Mouse (Mus musculus) adrenal gland, adult (tissue): ENCODE data around the gene Plcb1.

Experiments used
- DNase-seq, 2 experiments: peaks; one replicate each; pipeline ENCODE4 v3.0.0; 2022 to 2023; ENCODE audit warnings: low spot score in 1 of 2; ENCODE audit not compliant: inconsistent age in 2 of 2

The Plcb1 gene

GRCm38 (mm10) chr2:135387990-135388389 is 602.1 kb downstream of the Plcb1 start:
- peak; percentile 23 to 77 for DNase-seq

- DNase-seq, result no peak
Observed at GRCm38 (mm10) chr2:135394698-135395097, 608.8 kb downstream of the Plcb1 start.

- no peak for DNase-seq
Observed at GRCm38 (mm10) chr2:135396375-135396774, 610.5 kb downstream of the Plcb1 start.

GRCm38 (mm10) chr2:135397970-135398369 is 612.1 kb downstream of the Plcb1 start:
- no peak for DNase-seq

- DNase-seq, result no peak
Observed at GRCm38 (mm10) chr2:135399760-135400159, 613.9 kb downstream of the Plcb1 start.

- DNase-seq, result no peak
Observed at GRCm38 (mm10) chr2:135402916-135403315, 617.0 kb downstream of the Plcb1 start.

- DNase-seq, result no peak
Observed at GRCm38 (mm10) chr2:135403344-135403743, 617.5 kb downstream of the Plcb1 start.

GRCm38 (mm10) chr2:135404095-135404494 is 618.2 kb downstream of the Plcb1 start:
- peak in 1 of 2 experiments; percentile 52 for DNase-seq

GRCm38 (mm10) chr2:135409418-135410097 is 623.7 kb downstream of the Plcb1 start:
- DNase-seq, result no peak

GRCm38 (mm10) chr2:135411675-135412074 is 625.8 kb downstream of the Plcb1 start:
- no peak for DNase-seq

GRCm38 (mm10) chr2:135415137-135415536 is 629.3 kb downstream of the Plcb1 start:
- DNase-seq, result no peak

- DNase-seq, result no peak
Observed at GRCm38 (mm10) chr2:135419301-135419700, 633.4 kb downstream of the Plcb1 start.

- DNase-seq, result no peak
Observed at GRCm38 (mm10) chr2:135434947-135435515, 649.2 kb downstream of the Plcb1 start.

GRCm38 (mm10) chr2:135439034-135439433 is 653.2 kb downstream of the Plcb1 start:
- no peak for DNase-seq

GRCm38 (mm10) chr2:135439546-135440517 is 654.0 kb downstream of the Plcb1 start:
- peak; percentile 49 to 82 for DNase-seq

- peak; percentile 22 to 71 for DNase-seq
Observed at GRCm38 (mm10) chr2:135453581-135453980, 667.7 kb downstream of the Plcb1 start.

- peak in 1 of 2 experiments; percentile 47 for DNase-seq
Observed at GRCm38 (mm10) chr2:135454015-135454414, 668.1 kb downstream of the Plcb1 start.

- DNase-seq, result no peak
Observed at GRCm38 (mm10) chr2:135454455-135454854, 668.6 kb downstream of the Plcb1 start.

- DNase-seq, result no peak
Observed at GRCm38 (mm10) chr2:135467895-135468294, 682.0 kb downstream of the Plcb1 start.

GRCm38 (mm10) chr2:135474107-135474506 is 688.2 kb downstream of the Plcb1 start:
- no peak for DNase-seq

GRCm38 (mm10) chr2:135485248-135485647 is 699.4 kb downstream of the Plcb1 start:
- DNase-seq, result no peak

- DNase-seq, result no peak
Observed at GRCm38 (mm10) chr2:135488277-135488676, 702.4 kb downstream of the Plcb1 start.
